ENCODE assay signal across 8 mouse cellular contexts in the genomic region with DNA sequence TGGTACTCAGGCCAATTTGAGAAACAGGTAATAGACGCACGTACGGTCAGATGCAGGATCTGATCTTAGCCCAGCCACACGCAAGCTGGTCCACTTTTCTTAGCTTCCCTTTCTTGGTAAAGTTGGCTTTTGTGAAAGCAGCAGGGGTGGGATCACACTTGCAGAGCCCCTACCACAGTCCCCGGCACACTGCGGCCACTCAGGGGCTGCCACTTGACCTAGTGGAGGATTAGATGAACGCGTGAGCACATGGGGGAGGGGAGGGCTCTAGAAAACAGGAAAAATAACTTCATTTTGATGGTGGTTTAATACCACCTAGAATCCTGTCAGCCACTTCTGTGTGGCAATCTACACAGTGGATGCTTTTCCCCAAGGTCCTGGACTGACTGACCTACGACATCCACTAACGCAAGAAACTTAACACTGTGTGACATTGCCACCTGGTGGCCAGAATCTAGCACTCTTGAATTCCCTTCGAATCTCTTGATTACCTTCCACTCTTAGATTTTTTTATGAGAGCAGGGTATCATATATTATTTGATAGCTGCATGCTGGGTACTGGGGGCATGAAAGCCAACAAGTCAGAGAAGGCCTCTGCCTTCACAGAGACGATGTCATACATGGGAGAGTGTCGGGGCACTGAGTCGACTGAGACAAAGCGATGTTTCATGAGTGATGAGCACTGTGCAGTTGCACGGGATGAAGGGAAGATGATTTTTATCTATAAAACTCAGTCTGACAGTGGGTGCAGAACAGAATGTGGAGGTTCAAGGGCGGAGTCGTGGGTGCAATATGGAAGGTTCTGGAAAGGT.
DNase-seq lines count a peak whose midpoint lies in the region; ATAC-seq and TF ChIP-seq lines count a peak whose summit lies in the region.

No protein-coding gene starts in this region.

- 69% methylated on average over 18 of the region's 18 CpGs for WGBS in neural tube, embryonic 15.5 days
- 68% methylated on average over 18 of the region's 18 CpGs for WGBS in forebrain, embryonic 15.5 days
- WGBS in hindbrain, embryonic 14.5 days = 65% methylated on average over 18 of the region's 18 CpGs

- H3K4me3 ChIP-seq in neural tube, embryonic 15.5 days (replicated peaks) = no peak overlapping the region
- no peak overlapping the region for H3K4me3 ChIP-seq in forebrain, embryonic 15.5 days
- no peak overlapping the region for H3K4me3 ChIP-seq in hindbrain, embryonic 14.5 days (replicated peaks; ENCODE audit: low read length)

- H3K9ac ChIP-seq in neural tube, embryonic 15.5 days (replicated peaks) = no peak overlapping the region
- H3K9ac ChIP-seq in forebrain, embryonic 15.5 days (replicated peaks) = no peak overlapping the region
- H3K9ac ChIP-seq in hindbrain, embryonic 14.5 days = no peak overlapping the region

- no peak overlapping the region for H3K27ac ChIP-seq in neural tube, embryonic 15.5 days (replicated peaks)
- no peak overlapping the region for H3K27ac ChIP-seq in forebrain, embryonic 15.5 days (replicated peaks)
- H3K27ac ChIP-seq in hindbrain, embryonic 14.5 days = no peak overlapping the region

- TF ChIP-seq CTCF in brain, embryonic 14.5 days (IDR thresholded peaks at IDR 0.05; ENCODE audit: borderline replicate concordance, extremely low read depth, insufficient read depth, insufficient read length) = peak; percentile 70; the same call in 1 of the 2 replicates

- no peak overlapping the region for H3K4me2 ChIP-seq in neural tube, embryonic 15.5 days
- no peak overlapping the region for H3K4me2 ChIP-seq in forebrain, embryonic 15.5 days (replicated peaks)
- H3K4me2 ChIP-seq in hindbrain, embryonic 14.5 days (replicated peaks) = no peak overlapping the region

- peak; percentile 59 for DNase-seq in neural tube, embryonic 10.5 days (ENCODE audit: extremely low spot score, low spot score)
- DNase-seq in brain, embryonic 14.5 days (ENCODE audit: low read depth) = peak; percentile 83
- peak; percentile 77 for DNase-seq in hindbrain, embryonic 14.5 days (ENCODE audit: low spot score)
- DNase-seq in layer of hippocampus, postnatal 14 days (ENCODE audit: low spot score in 2 of 2) = peak; percentile 39 to 41
- DNase-seq in mesoderm, embryonic 11.5 days (ENCODE audit: low read depth, low spot score) = peak; percentile 72
- peak; percentile 39 for DNase-seq in thymus, postnatal 14 days

- no peak for TF ChIP-seq POLR2A in brain, embryonic 14.5 days (IDR thresholded peaks at IDR 0.05; ENCODE audit: borderline replicate concordance, extremely low read depth, insufficient read depth, insufficient read length, poor library complexity, severe bottlenecking)

- no peaks in the 10 kb centered on the region for H3K4me1 ChIP-seq in neural tube, embryonic 15.5 days
- H3K4me1 ChIP-seq in forebrain, embryonic 15.5 days = no peaks in the 10 kb centered on the region
- no peaks in the 10 kb centered on the region for H3K4me1 ChIP-seq in hindbrain, embryonic 14.5 days (replicated peaks; ENCODE audit: control insufficient read depth, insufficient read depth, low read length)

- no peak for ATAC-seq in neural tube, embryonic 15.5 days (ENCODE audit: low FRiP score)
- ATAC-seq in forebrain, embryonic 15.5 days (replicated peaks) = peak; percentile 46; the same call in 1 of the 2 replicates
- peak; percentile 37; the same call in 1 of the 2 replicates for ATAC-seq in hindbrain, embryonic 14.5 days (ENCODE audit: low FRiP score)

- H3K27me3 ChIP-seq in neural tube, embryonic 15.5 days (replicated peaks) = no peaks in the 10 kb centered on the region
- no peaks in the 10 kb centered on the region for H3K27me3 ChIP-seq in forebrain, embryonic 15.5 days
- H3K27me3 ChIP-seq in hindbrain, embryonic 14.5 days (ENCODE audit: control insufficient read depth, insufficient read depth, low read length) = no peaks in the 10 kb centered on the region

- no peaks in the 10 kb centered on the region for H3K36me3 ChIP-seq in neural tube, embryonic 15.5 days
- no peaks in the 10 kb centered on the region for H3K36me3 ChIP-seq in forebrain, embryonic 15.5 days
- H3K36me3 ChIP-seq in hindbrain, embryonic 14.5 days (replicated peaks; ENCODE audit: control insufficient read depth, insufficient read depth) = no peaks in the 10 kb centered on the region

- no peaks in the 10 kb centered on the region for H3K9me3 ChIP-seq in neural tube, embryonic 15.5 days (replicated peaks)
- H3K9me3 ChIP-seq in forebrain, embryonic 15.5 days = no peaks in the 10 kb centered on the region
- no peaks in the 10 kb centered on the region for H3K9me3 ChIP-seq in hindbrain, embryonic 14.5 days (ENCODE audit: control insufficient read depth, low read length)
